ENCODE assay signal across 33 mouse cellular contexts in genomic region chr11:55530741-55531140, GRCm38 (mm10).
A peak's percentile ranks its signal among the peaks of the same experiment; 100 is the strongest.
DNase-seq lines count a peak whose midpoint lies in the region; ATAC-seq and TF ChIP-seq lines count a peak whose summit lies in the region.
"Had no signal": no experiment of that assay in that cellular context is flagged by ENCODE, and none has a peak within 500 bp of the region (broad histone marks: within the 10 kb centered on the region; RNA-seq: fewer than 3 reads in every experiment).

No protein-coding gene starts in this region.

- no peak for TF ChIP-seq CTCF in MEL (IDR thresholded peaks at IDR 0.05 in 2 of 3, conservative IDR thresholded peaks at IDR 0.05 in 1 of 3; ENCODE audit: control insufficient read depth in 1 of 3, insufficient read depth in 1 of 3, low read depth in 2 of 3, low read length in 3 of 3, poor library complexity in 1 of 3, severe bottlenecking in 1 of 3)

- H3K79me2 ChIP-seq in MEL (ENCODE audit: control insufficient read depth, insufficient read depth, low read length, poor library complexity) = no peaks in the 10 kb centered on the region

- peaks cover 0 to 5% of the 10 kb centered on the region in 2 experiments; a peak in 2 of 4 replicates for H3K36me3 ChIP-seq in MEL (ENCODE audit: control insufficient read depth in 1 of 2, insufficient read depth in 2 of 2, low read length in 2 of 2)
- H3K36me3 ChIP-seq: embryonic facial prominence, embryonic 13.5 days; forebrain, embryonic 12.5 days; heart, embryonic 10.5 days; heart, embryonic 15.5 days; limb, embryonic 13.5 days; liver, embryonic 15.5 days; lung, embryonic 15.5 days; midbrain, embryonic 13.5 days had no signal

- no peaks in the 10 kb centered on the region for H3K27me3 ChIP-seq in MEL (ENCODE audit: control insufficient read depth in 1 of 2, insufficient read depth in 2 of 2, low read length in 2 of 2)
- H3K27me3 ChIP-seq: embryonic facial prominence, embryonic 13.5 days; forebrain, embryonic 12.5 days; heart, embryonic 15.5 days; hindbrain, embryonic 13.5 days; limb, embryonic 13.5 days; liver, embryonic 15.5 days; lung, embryonic 15.5 days; midbrain, embryonic 13.5 days had no signal

- peak; percentile 91 to 97 for TF ChIP-seq EP300 in MEL (IDR thresholded peaks at IDR 0.05; ENCODE audit: low read depth in 1 of 2, low read length in 2 of 2)

- DNase-seq in 416B (ENCODE audit: low read depth) (peak; percentile 15), MEL (ENCODE audit: low read depth, low spot score) (peak; percentile 95)
- no peak for DNase-seq in adrenal gland, postnatal 4 days (ENCODE audit: low spot score in 2 of 2)
- DNase-seq in right cerebral cortex, adult 2 months (ENCODE audit: low spot score in 2 of 2) = no peak
- DNase-seq: adrenal gland, postnatal 10 days; cerebellum, adult 11-12 months; cerebellum, adult 9-11 months; gastrocnemius, postnatal 10 days; kidney, adult 11 months; kidney, postnatal 14 days; layer of hippocampus, adult 9-11 months; right cerebral cortex, postnatal 14 days; spleen, adult 18-20 months; thymus, adult 18-20 months; thymus, postnatal 25 days had no signal

- no peak for TF ChIP-seq RAD21 in MEL (IDR thresholded peaks at IDR 0.05; ENCODE audit: low read depth, low read length)

- H3K27ac ChIP-seq in MEL (ENCODE audit: control insufficient read depth, low read depth, low read length) = no peak overlapping the region
- H3K27ac ChIP-seq: embryonic facial prominence, embryonic 13.5 days; forebrain, embryonic 12.5 days; heart, embryonic 10.5 days; heart, embryonic 15.5 days; hindbrain, embryonic 13.5 days; left cerebral cortex, adult 2 months; limb, embryonic 13.5 days; liver, embryonic 15.5 days; lung, embryonic 15.5 days; midbrain, embryonic 13.5 days; stomach, postnatal 0 days had no signal

- peak; percentile 53 to 62; a peak in 3 of 4 replicates for ATAC-seq in hematopoietic stem cell, adult 5-6 weeks (replicated peaks in 1 of 2; ENCODE audit: insufficient read depth in 1 of 2, low FRiP score in 2 of 2, low TSS enrichment in 1 of 2, low read depth in 1 of 2, poor library complexity in 2 of 2, severe bottlenecking in 2 of 2)
- ATAC-seq in megakaryocyte progenitor cell, adult 5-6 weeks (replicated peaks; ENCODE audit: poor library complexity) = peak; percentile 90
- ATAC-seq in erythroblast, adult 5-6 weeks (replicated peaks; ENCODE audit: low FRiP score, poor library complexity, severe bottlenecking) = no peak
- ATAC-seq: CD4-positive, CD25-positive, alpha-beta regulatory T cell, adult 4 months; midbrain, embryonic 13.5 days; Patski had no signal

- peaks cover 4 to 5% of the 10 kb centered on the region in 2 experiments; a peak in 2 of 4 replicates for H3K4me1 ChIP-seq in MEL (ENCODE audit: control insufficient read depth in 1 of 2, insufficient read depth in 2 of 2, low read length in 2 of 2)
- H3K4me1 ChIP-seq: embryonic facial prominence, embryonic 13.5 days; limb, embryonic 13.5 days; liver, embryonic 15.5 days; lung, embryonic 15.5 days had no signal

- peak overlapping the region; percentile 6 to 13; a peak in 2 of 4 replicates for H3K4me3 ChIP-seq in MEL (ENCODE audit: control insufficient read depth in 1 of 2, insufficient read depth in 1 of 2, low read depth in 2 of 2, low read length in 2 of 2)
- H3K4me3 ChIP-seq: embryonic facial prominence, embryonic 13.5 days; erythroblast, embryonic 14.5 days; forebrain, embryonic 12.5 days; heart, embryonic 10.5 days; heart, embryonic 15.5 days; hindbrain, embryonic 13.5 days; left cerebral cortex, adult 2 months; limb, embryonic 13.5 days; liver, embryonic 15.5 days; lung, embryonic 15.5 days; megakaryocyte, embryonic 14.5 days; midbrain, embryonic 13.5 days had no signal

- H3K9me3 ChIP-seq in MEL (replicated peaks; ENCODE audit: insufficient read depth, low read length) = no peaks in the 10 kb centered on the region
- H3K9me3 ChIP-seq: embryonic facial prominence, embryonic 13.5 days; forebrain, embryonic 12.5 days; heart, embryonic 10.5 days; heart, embryonic 15.5 days; hindbrain, embryonic 13.5 days; limb, embryonic 13.5 days; liver, embryonic 15.5 days; lung, embryonic 15.5 days; megakaryocyte, embryonic 14.5 days; midbrain, embryonic 13.5 days had no signal

- TF ChIP-seq POLR2A in MEL (IDR thresholded peaks at IDR 0.05; ENCODE audit: control insufficient read depth in 1 of 2, insufficient read depth in 1 of 2, low read depth in 1 of 2, low read length in 2 of 2, poor library complexity in 1 of 2) = no peak

- H3K9ac ChIP-seq in MEL (ENCODE audit: control insufficient read depth, low read depth, low read length, poor library complexity, severe bottlenecking) = no peak overlapping the region
- H3K9ac ChIP-seq: embryonic facial prominence, embryonic 13.5 days; forebrain, embryonic 12.5 days; heart, embryonic 15.5 days; hindbrain, embryonic 13.5 days; limb, embryonic 13.5 days; liver, embryonic 15.5 days; lung, embryonic 15.5 days; midbrain, embryonic 13.5 days had no signal

TF ChIP-seq in MEL, 35 proteins besides CTCF, POLR2A, EP300 and RAD21:
- TF ChIP-seq POLR2AphosphoS2 (IDR thresholded peaks at IDR 0.05; ENCODE audit: low read length) (no peak), UBTF (IDR thresholded peaks at IDR 0.05; ENCODE audit: borderline replicate concordance, insufficient read depth, low read depth, low read length) (peak; percentile 38; the same call in 1 of the 2 replicates), BHLHE40 (IDR thresholded peaks at IDR 0.05; ENCODE audit: borderline replicate concordance, low read depth, low read length) (0 out of 2 replicates have a peak, but pooled peaks have one; percentile 10), MYC (IDR thresholded peaks at IDR 0.05; ENCODE audit: low read depth, low read length) (peak; percentile 73; the same call in 1 of the 2 replicates), MAX (IDR thresholded peaks at IDR 0.05; ENCODE audit: low read length) (no peak), ETS1 (IDR thresholded peaks at IDR 0.05; ENCODE audit: low read depth, low read length) (peak; percentile 81), TCF12 (IDR thresholded peaks at IDR 0.05; ENCODE audit: low read depth, low read length) (peak; percentile 92), USF1 (IDR thresholded peaks at IDR 0.05; ENCODE audit: low read depth, low read length) (no peak), RCOR1 (IDR thresholded peaks at IDR 0.05; ENCODE audit: low read depth, low read length) (peak; percentile 87), MXI1 (IDR thresholded peaks at IDR 0.05; ENCODE audit: low read depth, low read length) (peak; percentile 86), GATA1 (IDR thresholded peaks at IDR 0.05; ENCODE audit: low read depth, low read length) (peak; percentile 94), TAL1 (IDR thresholded peaks at IDR 0.05; ENCODE audit: low read length) (peak; percentile 88), POLR2AphosphoS5 (IDR thresholded peaks at IDR 0.05; ENCODE audit: borderline replicate concordance, low read depth, low read length) (no peak), MAZ (IDR thresholded peaks at IDR 0.05; ENCODE audit: low read depth, low read length) (peak; percentile 67; the same call in 1 of the 2 replicates), CHD1 (IDR thresholded peaks at IDR 0.05; ENCODE audit: low read depth, low read length) (no peak), TBP (IDR thresholded peaks at IDR 0.05; ENCODE audit: low read depth, low read length) (peak; percentile 55; the same call in 1 of the 2 replicates), SIN3A (IDR thresholded peaks at IDR 0.05; ENCODE audit: low read length) (peak; percentile 65; the same call in 1 of the 2 replicates), MAFK (IDR thresholded peaks at IDR 0.05; ENCODE audit: borderline replicate concordance, low read depth, low read length) (no peak)

Comparison
In these comparisons a context has a peak if more than half of its experiments do, and no peak if none do; other contexts are left out.
1. DNase-seq: peak in 416B (single experiment) and MEL (single experiment); none in adrenal gland, postnatal 4 days (0 of 2) and right cerebral cortex, adult 2 months (0 of 2).